In the genomic region with DNA sequence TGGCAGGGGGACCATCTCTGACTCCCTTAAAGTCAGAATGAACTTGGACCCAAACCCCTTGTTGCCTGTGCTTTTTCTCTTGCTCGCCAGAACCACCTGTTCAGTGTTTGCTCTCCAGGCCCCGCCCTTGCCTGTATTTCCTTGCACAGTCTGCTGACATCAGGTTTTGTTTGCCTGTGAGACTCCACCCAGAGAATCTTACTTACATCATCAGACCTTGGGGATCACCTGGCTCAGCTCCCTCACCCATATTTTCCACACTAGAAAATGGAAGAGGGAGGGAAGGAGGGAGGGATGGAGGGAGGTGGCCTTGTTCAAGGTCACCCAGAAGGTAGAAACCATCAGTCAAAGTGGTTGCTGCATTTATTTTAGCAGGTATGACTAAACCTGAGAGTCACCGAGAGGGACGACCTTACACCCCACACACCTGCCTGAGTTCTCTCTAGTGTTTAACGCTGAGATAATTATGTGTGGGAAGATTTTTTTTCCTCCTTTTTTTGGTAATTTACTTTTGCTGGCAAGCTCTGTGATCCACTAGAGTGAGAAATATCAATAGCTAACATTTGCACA, we compare ENCODE assay signal across 12 mouse cellular contexts. TPM values are rescaled to one million over a fixed set of nuclear protein-coding genes. Genes with fewer than 3 reads are reported as not detected.
DNase-seq lines count a peak whose midpoint lies in the region; ATAC-seq lines count a peak whose summit lies in the region.
"Had no signal": no experiment of that assay in that cellular context is flagged by ENCODE, and none has a peak within 500 bp of the region (broad histone marks: within the 10 kb centered on the region; RNA-seq: fewer than 3 reads in every experiment).

No protein-coding gene starts in this region.

- H3K9ac ChIP-seq in forebrain, embryonic 15.5 days (replicated peaks) = no peak overlapping the region
- H3K9ac ChIP-seq in intestine, embryonic 15.5 days = no peak overlapping the region
- no peak overlapping the region for H3K9ac ChIP-seq in stomach, embryonic 14.5 days (replicated peaks; ENCODE audit: low read depth, low read length)
- H3K9ac ChIP-seq: liver, embryonic 14.5 days had no signal

- ATAC-seq in forebrain, embryonic 15.5 days (replicated peaks) = no peak
- peak; percentile 89 for ATAC-seq in intestine, embryonic 15.5 days
- peak; percentile 49; the same call in 1 of the 2 replicates for ATAC-seq in stomach, embryonic 14.5 days (ENCODE audit: insufficient number of reproducible peaks, insufficient read depth, low FRiP score, low read depth)
- no peak for ATAC-seq in inflammation-experienced regulatory T-cells, adult 6 months

- no peaks in the 10 kb centered on the region for H3K9me3 ChIP-seq in forebrain, embryonic 15.5 days
- H3K9me3 ChIP-seq in intestine, embryonic 15.5 days = no peaks in the 10 kb centered on the region
- H3K9me3 ChIP-seq in stomach, embryonic 14.5 days (ENCODE audit: control insufficient read depth, low read depth, low read length) = no peaks in the 10 kb centered on the region

- H3K27ac ChIP-seq in forebrain, embryonic 15.5 days (replicated peaks) = peak overlapping the region; percentile 93
- H3K27ac ChIP-seq in intestine, embryonic 15.5 days = no peak overlapping the region
- H3K27ac ChIP-seq in stomach, embryonic 14.5 days (ENCODE audit: low read length) = no peak overlapping the region
- H3K27ac ChIP-seq: liver, embryonic 14.5 days had no signal

- no peaks in the 10 kb centered on the region for H3K36me3 ChIP-seq in forebrain, embryonic 15.5 days
- no peaks in the 10 kb centered on the region for H3K36me3 ChIP-seq in intestine, embryonic 15.5 days
- no peaks in the 10 kb centered on the region for H3K36me3 ChIP-seq in stomach, embryonic 14.5 days (ENCODE audit: control insufficient read depth, insufficient read depth, low read length)

- no peak overlapping the region for H3K4me3 ChIP-seq in forebrain, embryonic 15.5 days
- no peak overlapping the region for H3K4me3 ChIP-seq in intestine, embryonic 15.5 days (replicated peaks)
- H3K4me3 ChIP-seq in stomach, embryonic 14.5 days (ENCODE audit: low read depth, low read length) = no peak overlapping the region

- 79% methylated on average over 5 of the region's 5 CpGs for WGBS in forebrain, embryonic 15.5 days
- 55% methylated on average over 5 of the region's 5 CpGs for WGBS in intestine, embryonic 15.5 days
- WGBS in stomach, embryonic 14.5 days = 52% methylated on average over 5 of the region's 5 CpGs

- no peak overlapping the region for H3K4me2 ChIP-seq in forebrain, embryonic 15.5 days (replicated peaks)
- H3K4me2 ChIP-seq in intestine, embryonic 15.5 days (replicated peaks) = no peak overlapping the region
- no peak overlapping the region for H3K4me2 ChIP-seq in stomach, embryonic 14.5 days (replicated peaks; ENCODE audit: low read depth, low read length)

- peaks cover 55% of the 10 kb centered on the region for H3K4me1 ChIP-seq in forebrain, embryonic 15.5 days
- H3K4me1 ChIP-seq in intestine, embryonic 15.5 days (replicated peaks) = no peaks in the 10 kb centered on the region
- no peaks in the 10 kb centered on the region for H3K4me1 ChIP-seq in stomach, embryonic 14.5 days (ENCODE audit: control insufficient read depth, insufficient read depth, low read length)

- no peaks in the 10 kb centered on the region for H3K27me3 ChIP-seq in forebrain, embryonic 15.5 days
- no peaks in the 10 kb centered on the region; the same call in 1 of the 2 replicates for H3K27me3 ChIP-seq in intestine, embryonic 15.5 days (replicated peaks)
- H3K27me3 ChIP-seq in stomach, embryonic 14.5 days (ENCODE audit: control insufficient read depth, insufficient read depth, low read length) = no peaks in the 10 kb centered on the region

- peak; percentile 67 for DNase-seq in heart, adult 11 months
- DNase-seq in heart, postnatal 4 days = no peak
- DNase-seq in ovary, postnatal 36 days (ENCODE audit: low spot score) = no peak
- DNase-seq in thymus, postnatal 4 days = no peak
- DNase-seq: cerebellum, adult 9-11 months; kidney, postnatal 14 days; thymus, adult 2 months had no signal

RNA-seq across cellular contexts. Expression of gene Syn2, which starts 7.4 kb away (rescaled TPM):
- 1 to 10 TPM; 3.2 to 4.0 TPM for total RNA-seq in heart, postnatal 4 days (2021)
- 34.2 and 34.8 TPM in 2 replicates for polyA plus RNA-seq in forebrain, embryonic 15.5 days (2015; fragmentation: Nextera tagmentation; extraction: Ambion mirVana)
- polyA plus RNA-seq in intestine, embryonic 15.5 days (2015; fragmentation: Nextera tagmentation; extraction: Ambion mirVana) = 3.3 and 3.5 TPM in 2 replicates
- polyA plus RNA-seq in stomach, embryonic 14.5 days (2014; fragmentation: Nextera tagmentation; extraction: Ambion mirVana) = 4.7 and 5.0 TPM in 2 replicates
- polyA plus RNA-seq in inflammation-experienced regulatory T-cells, adult 6 months (2017; shearing (Covaris generic)) = not detected

Comparison
In these comparisons a context has a peak if more than half of its experiments do, and no peak if none do; other contexts are left out.
1. ATAC-seq: peak in intestine, embryonic 15.5 days (single experiment) and stomach, embryonic 14.5 days (single experiment); none in forebrain, embryonic 15.5 days (single experiment) and inflammation-experienced regulatory T-cells, adult 6 months (single experiment).